Mouse (Mus musculus) myocyte (in vitro differentiated cells): ENCODE measurements around the gene Serhl. TPM values are rescaled to one million over a fixed set of nuclear protein-coding genes. Genes with fewer than 3 reads are reported as not detected.

Experiments used
- H3K27me3 ChIP-seq: one replicate; pipeline ENCODE4 v1.6.1; 2011; ENCODE audit not compliant: control insufficient read depth, insufficient read depth, insufficient read length
- H3K36me3 ChIP-seq: one replicate; pipeline ENCODE4 v1.6.1; 2011; ENCODE audit not compliant: control insufficient read depth, insufficient read depth
- H3K4me2 ChIP-seq: one replicate; pipeline ENCODE4 v1.6.1; 2011; ENCODE audit warnings: low read depth, control low read depth
- H3K4me3 ChIP-seq: one replicate; pipeline ENCODE4 v1.5.1; 2011; ENCODE audit warnings: mild to moderate bottlenecking, control low read depth, moderate library complexity
- H3K79me2 ChIP-seq: one replicate; pipeline ENCODE4 v1.6.1; 2011; ENCODE audit not compliant: control insufficient read depth, insufficient read depth
- H3ac ChIP-seq: one replicate; pipeline ENCODE4 v1.6.1; 2011; ENCODE audit not compliant: control insufficient read depth, insufficient read length
- CEBPB ChIP-seq: IDR thresholded peaks from 2 replicates; pipeline ENCODE4 v1.6.1; 2011; ENCODE audit warnings: mild to moderate bottlenecking, moderate library complexity; ENCODE audit not compliant: poor library complexity, insufficient read depth, severe bottlenecking
- E2F4 ChIP-seq: IDR thresholded peaks from one replicate; pipeline ENCODE4 v1.6.1; 2011; ENCODE audit warnings: mild to moderate bottlenecking, control low read depth, moderate library complexity; ENCODE audit not compliant: insufficient read depth
- MAX ChIP-seq: IDR thresholded peaks from one replicate; pipeline ENCODE4 v1.6.1; 2011; ENCODE audit warnings: low read depth, mild to moderate bottlenecking, control low read depth
- MYOD1 ChIP-seq, 3 experiments: IDR thresholded peaks; one replicate each; pipeline ENCODE4 v1.6.1; 2011; ENCODE audit warnings: control low read depth in 2 of 3, low read depth in 2 of 3, mild to moderate bottlenecking in 2 of 3, moderate library complexity in 1 of 3; ENCODE audit not compliant: insufficient read length in 2 of 3, control insufficient read depth in 1 of 3
- MYOG ChIP-seq, 3 experiments: IDR thresholded peaks; one replicate each; pipeline ENCODE4 v1.6.1; 2011; ENCODE audit warnings: control low read depth in 2 of 3, low read depth in 2 of 3, mild to moderate bottlenecking in 2 of 3; ENCODE audit not compliant: insufficient read length in 2 of 3, control insufficient read depth in 1 of 3, insufficient read depth in 1 of 3
- POLR2A ChIP-seq: IDR thresholded peaks from one replicate; pipeline ENCODE4 v1.6.1; 2011; ENCODE audit warnings: low read depth, mild to moderate bottlenecking, control low read depth, moderate library complexity; ENCODE audit not compliant: insufficient read length
- POLR2AphosphoS2 ChIP-seq: IDR thresholded peaks from one replicate; pipeline ENCODE4 v1.6.1; 2011; ENCODE audit warnings: low read depth, control low read depth; ENCODE audit not compliant: insufficient read length
- REST ChIP-seq: IDR thresholded peaks from one replicate; pipeline ENCODE4 v1.6.1; 2011; ENCODE audit warnings: mild to moderate bottlenecking, control low read depth, moderate library complexity; ENCODE audit not compliant: insufficient read depth, insufficient read length
- SRF ChIP-seq: IDR thresholded peaks from one replicate; pipeline ENCODE4 v1.6.1; 2011; ENCODE audit warnings: low read depth; ENCODE audit not compliant: control insufficient read depth, insufficient read length
- TCF12 ChIP-seq: IDR thresholded peaks from one replicate; pipeline ENCODE4 v1.6.1; 2011; ENCODE audit warnings: mild to moderate bottlenecking, control low read depth; ENCODE audit not compliant: poor library complexity, insufficient read depth, severe bottlenecking
- TCF3 ChIP-seq: IDR thresholded peaks from one replicate; pipeline ENCODE4 v1.6.1; 2011; ENCODE audit warnings: low read depth, control low read depth; ENCODE audit not compliant: insufficient read length
- USF1 ChIP-seq: IDR thresholded peaks from one replicate; pipeline ENCODE4 v1.6.1; 2011; ENCODE audit warnings: low read depth, mild to moderate bottlenecking, control low read depth, moderate library complexity
- polyA plus RNA-seq: library from polyadenylated mRNA; unstranded; fragments of >200 nt; fragmentation: generic; extraction: Trizol; gene quantifications from one replicate; pipeline ENCODE4 v1.2.1, GENCODE M21; 2012; ENCODE audit warnings: missing spikeins

Gene Serhl
- polyA plus RNA-seq, 1 experiment: 33.7 TPM

DNA sequence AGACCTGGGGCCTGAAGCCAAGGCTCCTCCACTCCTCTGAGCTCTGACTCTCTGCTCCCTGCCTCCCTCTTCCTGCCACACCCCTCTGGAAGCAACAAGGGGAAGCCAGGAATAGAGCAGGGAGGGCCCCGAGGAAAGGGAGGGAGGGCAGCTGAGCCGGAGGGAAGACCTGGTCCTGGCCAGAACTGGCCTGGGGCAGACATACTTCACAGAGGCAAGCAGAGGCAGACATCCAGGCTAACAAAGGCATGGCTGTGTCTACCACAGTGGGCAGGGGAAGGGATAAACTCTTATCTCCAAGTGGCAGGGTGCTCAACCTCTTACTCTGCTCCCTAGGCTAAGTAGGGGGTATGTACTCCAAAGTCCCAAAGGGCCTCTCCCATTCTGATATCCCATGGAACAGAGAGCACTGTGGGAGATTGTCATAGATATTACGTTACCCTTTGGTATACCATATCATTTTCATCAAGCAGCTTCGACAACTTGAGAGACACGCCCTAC lies 75.7 kb downstream of the Serhl start:
- H3K4me3 ChIP-seq: no peak overlapping the region
- H3K27me3 ChIP-seq: no peaks in the 10 kb centered on the region
- no peak for TF ChIP-seq SRF
- TF ChIP-seq MYOG (IDR thresholded peaks at IDR 0.05; ENCODE audit: control insufficient read depth in 1 of 3, insufficient read depth in 1 of 3, insufficient read length in 2 of 3, low read depth in 2 of 3): peak; percentile 28 to 86 (median 38)
- TF ChIP-seq POLR2AphosphoS2: no peak
- peak in 1 of 3 experiments; percentile 75 for TF ChIP-seq MYOD1 (IDR thresholded peaks at IDR 0.05; ENCODE audit: control insufficient read depth in 1 of 3, insufficient read length in 2 of 3, low read depth in 2 of 3)
- TF ChIP-seq POLR2A: peak; percentile 41
- peaks cover 45% of the 10 kb centered on the region for H3K79me2 ChIP-seq
- no peak overlapping the region for H3ac ChIP-seq
- H3K36me3 ChIP-seq: peaks cover 10% of the 10 kb centered on the region
- peak overlapping the region; percentile 84 for H3K4me2 ChIP-seq

DNA sequence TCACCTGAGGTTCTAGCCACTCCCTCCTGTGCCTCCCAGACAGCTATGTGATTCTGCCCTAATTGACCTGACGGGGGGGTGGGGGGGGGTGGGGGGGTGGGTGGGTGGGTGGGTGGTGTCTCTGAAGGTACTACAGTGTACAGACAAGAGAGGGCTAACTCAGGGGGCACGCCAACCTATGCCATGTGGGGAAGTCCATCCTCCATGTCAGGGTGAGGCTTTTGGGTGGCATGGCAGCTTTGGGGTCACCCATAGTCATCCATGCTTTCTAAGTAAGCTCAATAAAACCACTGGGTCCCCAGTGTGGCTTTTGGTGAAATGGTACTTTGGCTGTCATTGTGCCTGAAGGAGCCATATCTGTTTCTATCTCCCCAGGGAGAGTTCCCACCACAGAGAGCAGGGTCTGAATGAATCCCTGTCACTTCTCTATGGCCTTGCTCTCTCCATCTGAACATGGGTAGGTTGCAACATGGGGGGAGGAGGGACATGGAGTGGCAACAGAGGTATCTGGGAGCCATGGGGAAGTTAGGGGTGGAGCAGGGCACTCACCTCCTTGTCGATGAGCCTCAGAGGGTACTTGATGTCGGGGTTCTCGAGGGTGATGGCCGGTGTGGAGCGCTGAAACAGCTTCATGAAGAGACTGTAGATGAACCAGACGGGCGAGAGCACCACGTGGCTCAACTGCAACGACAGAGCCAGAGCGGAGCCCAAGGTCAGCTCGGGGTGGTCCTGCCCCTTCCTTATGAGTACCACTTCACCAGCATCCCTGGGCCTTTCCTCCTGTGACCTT lies 76.4 kb downstream of the Serhl start:
- Histone ChIP-seq H3ac (no peak overlapping the region), H3K27me3 (no peaks in the 10 kb centered on the region), H3K4me3 (peak overlapping the region; percentile 0), H3K4me2 (peak overlapping the region; percentile 84), H3K79me2 (peaks cover 52% of the 10 kb centered on the region), H3K36me3 (peaks cover 5% of the 10 kb centered on the region)
- TF ChIP-seq REST (no peak), TCF3 (no peak), MAX (no peak), E2F4 (no peak), POLR2AphosphoS2 (no peak), POLR2A (no peak), CEBPB (no peak), MYOD1 (IDR thresholded peaks at IDR 0.05; ENCODE audit: control insufficient read depth in 1 of 3, insufficient read length in 2 of 3, low read depth in 2 of 3) (no peak), SRF (no peak), MYOG (IDR thresholded peaks at IDR 0.05; ENCODE audit: control insufficient read depth in 1 of 3, insufficient read depth in 1 of 3, insufficient read length in 2 of 3, low read depth in 2 of 3) (no peak), TCF12 (no peak), USF1 (no peak)

Other genes with a start within 250 kb of the Serhl start
- 11.1 TPM for gene Tcf20, start 101.6 kb upstream of the Serhl start, polyA plus RNA-seq
- gene Nfam1, start 56.2 kb upstream of the Serhl start, polyA plus RNA-seq: not detected
- 172 TPM for gene Rrp7a, start 33.3 kb downstream of the Serhl start, polyA plus RNA-seq
- gene Poldip3, start 59.9 kb downstream of the Serhl start, polyA plus RNA-seq: 85.9 TPM
- 707 TPM for gene Cyb5r3, start 83.1 kb downstream of the Serhl start, polyA plus RNA-seq
- gene A4galt, start 162.3 kb downstream of the Serhl start, polyA plus RNA-seq: 28.4 TPM